Mouse (Mus musculus) cortical plate, adult 2 months (tissue): Measurements from ENCODE around the gene H2al1b. TPM values are rescaled to one million over a fixed set of nuclear protein-coding genes. Genes with fewer than 3 reads are reported as not detected.
"Not testable (repeated sequence)": the region's sequence is repeated elsewhere in the genome, so short reads cannot be mapped to it uniquely, and the experiment has no call there.

Experiments
- H3K27ac ChIP-seq: fragments of 200-500 bp; 2 replicates; pipeline ENCODE4 v1.5.1; 2012; ENCODE audit warnings: low read length, control low read depth, inconsistent platforms; ENCODE audit not compliant: insufficient read depth
- H3K4me1 ChIP-seq: fragments of 200-500 bp; 2 replicates; pipeline ENCODE4 v1.6.1; 2011; ENCODE audit warnings: low read length; ENCODE audit not compliant: control insufficient read depth, insufficient read depth
- H3K4me3 ChIP-seq: fragments of 200-500 bp; 2 replicates; pipeline ENCODE4 v1.5.1; 2011; ENCODE audit warnings: mild to moderate bottlenecking, low read length, control low read depth; ENCODE audit not compliant: insufficient read depth
- CTCF ChIP-seq: fragments of 200-500 bp; IDR thresholded peaks from 2 replicates; pipeline ENCODE4 v1.5.1; 2011; ENCODE audit warnings: mild to moderate bottlenecking, control low read depth, low read length; ENCODE audit not compliant: insufficient read depth; ENCODE audit errors: extremely low read depth
- POLR2A ChIP-seq: fragments of 200-500 bp; IDR thresholded peaks from 2 replicates; pipeline ENCODE4 v1.6.1; 2011; ENCODE audit warnings: mild to moderate bottlenecking, low read length, control low read depth; ENCODE audit not compliant: insufficient read depth; ENCODE audit errors: extremely low read depth
- polyA plus RNA-seq: library from polyadenylated mRNA; depleted of rRNA; stranded (reverse); fragments of >200 nt; gene quantifications from 2 replicates; pipeline ENCODE4 v1.2.3, GENCODE M21; 2012; rRNA removed

The H2al1b gene
- not detected in 2 replicates for polyA plus RNA-seq

- not testable (repeated sequence) for H3K4me1 ChIP-seq, H3K27ac ChIP-seq, H3K4me3 ChIP-seq
Observed at GRCm38 (mm10) chrX:11302132-11302531, at the start of gene H2al1b. Gene H2al1b (plus strand): TSS chrX:11302432.

- H3K4me1 ChIP-seq, result no peaks in the 10 kb centered on the region
- no peak for TF ChIP-seq POLR2A
- no peak for TF ChIP-seq CTCF
- H3K4me3 ChIP-seq, result no peak overlapping the region
- H3K27ac ChIP-seq, result no peak overlapping the region
Observed at GRCm38 (mm10) chrX:11254062-11254461, 48.2 kb upstream of the H2al1b start.

- TF ChIP-seq POLR2A (no peak), CTCF (no peak)
- Histone ChIP-seq H3K4me1 (no peaks in the 10 kb centered on the region), H3K27ac (no peak overlapping the region), H3K4me3 (no peak overlapping the region)
Observed at GRCm38 (mm10) chrX:11254521-11255207, 47.6 kb upstream of the H2al1b start.

- no peak for TF ChIP-seq POLR2A
- TF ChIP-seq CTCF, result no peak
- no peaks in the 10 kb centered on the region for H3K4me1 ChIP-seq
- no peak overlapping the region for H3K4me3 ChIP-seq
- H3K27ac ChIP-seq, result no peak overlapping the region
Observed at GRCm38 (mm10) chrX:11255564-11256360, 46.5 kb upstream of the H2al1b start.

- no peaks in the 10 kb centered on the region for H3K4me1 ChIP-seq
- no peak overlapping the region for H3K27ac ChIP-seq
- no peak overlapping the region for H3K4me3 ChIP-seq
- TF ChIP-seq CTCF, result no peak
- no peak for TF ChIP-seq POLR2A
Observed at GRCm38 (mm10) chrX:11264918-11265317, 37.3 kb upstream of the H2al1b start.

- no peak for TF ChIP-seq CTCF
- TF ChIP-seq POLR2A, result no peak
- H3K4me3 ChIP-seq, result no peak overlapping the region
- no peak overlapping the region for H3K27ac ChIP-seq
- no peaks in the 10 kb centered on the region for H3K4me1 ChIP-seq
Observed at GRCm38 (mm10) chrX:11267791-11268190, 34.4 kb upstream of the H2al1b start.

GRCm38 (mm10) chrX:11269074-11269473, 33.2 kb upstream of the H2al1b start:
- no peak overlapping the region for H3K4me3 ChIP-seq
- no peaks in the 10 kb centered on the region for H3K4me1 ChIP-seq
- H3K27ac ChIP-seq, result no peak overlapping the region
- no peak for TF ChIP-seq CTCF
- no peak for TF ChIP-seq POLR2A

GRCm38 (mm10) chrX:11273190-11273589, 29.0 kb upstream of the H2al1b start:
- TF ChIP-seq POLR2A (no peak), CTCF (no peak)
- Histone ChIP-seq H3K27ac (no peak overlapping the region), H3K4me3 (no peak overlapping the region), H3K4me1 (peaks cover 1% of the 10 kb centered on the region; the same call in 1 of the 2 replicates)

- H3K27ac ChIP-seq, result no peak overlapping the region
- no peak overlapping the region for H3K4me3 ChIP-seq
- TF ChIP-seq CTCF (no peak), POLR2A (no peak)
- peaks cover 1% of the 10 kb centered on the region; the same call in 1 of the 2 replicates for H3K4me1 ChIP-seq
Observed at GRCm38 (mm10) chrX:11277083-11277482, 25.1 kb upstream of the H2al1b start.

- Histone ChIP-seq H3K27ac (no peak overlapping the region), H3K4me1 (peaks cover 1% of the 10 kb centered on the region; the same call in 1 of the 2 replicates), H3K4me3 (no peak overlapping the region)
- TF ChIP-seq CTCF (no peak), POLR2A (no peak)
Observed at GRCm38 (mm10) chrX:11280741-11281140, 21.5 kb upstream of the H2al1b start.
